Mouse (Mus musculus): ENCODE results near the gene Aldh3a1. TPM values are rescaled to one million over a fixed set of nuclear protein-coding genes. Genes with fewer than 3 reads are reported as not detected.
A peak's percentile ranks its signal among the peaks of the same experiment; 100 is the strongest.
"Not testable (repeated sequence)": the region's sequence is repeated elsewhere in the genome, so short reads cannot be mapped to it uniquely, and the experiment has no call there.

Gene Aldh3a1
- total RNA-seq (2021), result 1 to 10 TPM in 1 of 2 experiments, under 1 TPM in 1; 0.94 to 1.1 TPM

- intact Hi-C loops (cut with DNase I), result no loop called here
- no peak for DNase-seq
Observed at GRCm38 (mm10) chr11:61207487-61208246, at the start of gene Aldh3a1. TSS of gene Aldh3a1 (plus strand) at chr11:61207537.

- no peak for DNase-seq
- intact Hi-C loops (cut with DNase I), result no loop called here
Observed at GRCm38 (mm10) chr11:61158141-61158540, 49.2 kb upstream of the Aldh3a1 start.

DNA sequence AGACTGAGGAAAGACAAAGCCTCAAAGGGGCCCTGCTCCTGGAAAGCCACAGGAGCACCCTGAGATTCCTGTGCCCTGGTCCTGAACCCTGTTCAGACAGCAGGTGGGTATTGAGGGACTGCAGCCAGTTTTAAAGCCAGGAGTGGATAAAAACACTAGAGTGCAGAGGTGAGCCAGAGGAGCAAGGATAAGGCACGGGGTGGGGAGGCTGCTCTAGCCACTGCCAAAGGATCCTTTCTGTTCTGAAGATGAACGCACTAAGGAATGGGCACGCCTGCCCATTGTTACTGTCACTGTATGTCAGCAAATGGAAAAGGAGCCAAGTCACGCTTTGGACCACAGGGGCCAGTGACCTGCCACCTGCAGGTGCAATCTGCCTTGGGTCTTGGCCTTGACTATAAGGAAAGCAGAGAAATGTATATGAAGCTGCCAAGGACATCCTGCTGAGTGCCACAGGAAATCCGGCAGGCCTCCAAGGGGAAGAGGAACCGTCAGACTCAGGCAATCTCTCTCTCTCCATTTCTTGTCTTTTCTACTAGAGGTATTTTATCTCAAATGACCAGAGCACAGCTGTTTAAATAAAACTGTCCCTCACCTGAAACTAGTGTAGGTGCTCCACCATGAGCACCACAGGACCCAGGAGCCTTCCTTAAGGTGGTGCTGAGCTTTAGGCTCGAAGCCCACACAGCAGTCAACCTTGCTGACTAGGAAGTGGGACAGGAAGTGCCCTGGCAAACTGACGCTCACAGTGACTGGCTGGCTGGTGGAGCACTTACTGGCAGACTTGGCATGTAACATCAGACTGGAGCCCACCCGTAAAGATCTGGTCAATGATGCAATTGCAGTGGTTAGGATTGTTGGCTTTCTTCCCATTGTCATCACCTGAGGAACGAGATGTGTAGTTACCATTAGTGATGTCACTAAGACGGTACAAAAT lies 47.3 kb upstream of the Aldh3a1 start:
- DNase-seq, result no peak
- intact Hi-C loops (cut with DNase I), result no loop called here

GRCm38 (mm10) chr11:61161121-61161520 lies 46.2 kb upstream of the Aldh3a1 start:
- intact Hi-C loops (cut with DNase I), result no loop called here
- DNase-seq, result no peak

GRCm38 (mm10) chr11:61162776-61163175 lies 44.6 kb upstream of the Aldh3a1 start:
- intact Hi-C loops (cut with DNase I), result no loop called here
- no peak for DNase-seq

DNA sequence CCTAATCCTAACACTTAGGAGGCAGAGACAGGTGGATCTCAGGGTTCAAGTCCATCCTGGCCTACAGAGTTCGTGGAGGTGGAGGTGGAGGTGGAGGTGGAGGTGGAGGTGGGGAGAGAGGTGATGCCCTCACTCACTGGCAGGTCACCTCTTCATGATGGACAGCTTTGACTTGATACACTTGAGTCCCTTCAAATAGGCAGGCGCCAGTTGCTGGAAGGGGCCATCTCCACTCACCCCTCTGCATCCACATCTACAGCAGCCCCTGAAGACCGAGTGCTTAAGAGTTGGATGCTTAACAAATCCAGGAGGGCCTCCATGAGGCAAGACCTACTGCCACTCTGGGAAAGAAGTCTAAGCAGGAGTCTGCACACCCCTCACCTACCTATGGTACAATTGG lies 44.0 kb upstream of the Aldh3a1 start:
- no peak for DNase-seq
- intact Hi-C loops (cut with DNase I), result no loop called here

- intact Hi-C loops (cut with DNase I), result no loop called here
- no peak for DNase-seq
Observed at GRCm38 (mm10) chr11:61164366-61164765, 43.0 kb upstream of the Aldh3a1 start.

GRCm38 (mm10) chr11:61164881-61165280 lies 42.5 kb upstream of the Aldh3a1 start:
- no peak for DNase-seq
- intact Hi-C loops (cut with DNase I), result no loop called here

- no peak for DNase-seq
- intact Hi-C loops (cut with DNase I), result loop anchor here (5.0 kb wide), 1 partner anchor 407 kb away; the partner anchor contains the start of gene Epn2
Observed at GRCm38 (mm10) chr11:61170184-61170583, 37.2 kb upstream of the Aldh3a1 start.

DNA sequence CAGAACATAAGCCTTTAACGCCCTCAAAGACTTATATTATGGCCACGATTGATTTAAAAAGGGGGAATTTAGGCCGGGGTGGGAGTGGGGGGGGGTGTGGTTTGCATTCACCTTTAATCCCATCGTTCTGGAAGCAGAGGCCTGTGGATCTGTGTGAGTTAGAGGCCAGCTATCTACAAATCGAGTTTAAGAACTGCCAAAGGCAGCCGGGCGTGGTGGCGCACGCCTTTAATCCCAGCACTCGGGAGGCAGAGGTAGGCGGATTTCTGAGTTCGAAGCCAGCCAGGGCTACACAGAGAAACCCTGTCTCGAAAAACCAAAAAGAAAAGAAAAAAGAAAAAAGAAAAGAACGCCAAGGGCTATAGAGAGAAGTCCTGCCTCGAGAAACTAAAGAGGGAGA lies 33.9 kb upstream of the Aldh3a1 start:
- intact Hi-C loops (cut with DNase I), result loop anchor here (5.0 kb wide), 1 partner anchor 404 kb away; the partner anchor contains the start of gene Epn2
- not testable (repeated sequence) for DNase-seq

- DNase-seq, result peak; percentile 81
- intact Hi-C loops (cut with DNase I), result loop anchor here (5.0 kb wide), 1 partner anchor 403 kb away; the partner anchor contains the start of gene Epn2
Observed at GRCm38 (mm10) chr11:61174291-61174820, 33.0 kb upstream of the Aldh3a1 start.

GRCm38 (mm10) chr11:61174821-61175658 lies 32.3 kb upstream of the Aldh3a1 start, which contains the start of gene Usp22:
TSS of gene Usp22 (minus strand) at chr11:61175055.
- peak; percentile 100 for DNase-seq
- intact Hi-C loops (cut with DNase I), result loop anchor here (5.0 kb wide), 1 partner anchor 402 kb away; the partner anchor contains the start of gene Epn2

- intact Hi-C loops (cut with DNase I), result no loop called here
- DNase-seq, result no peak
Observed at GRCm38 (mm10) chr11:61175778-61176177, 31.6 kb upstream of the Aldh3a1 start.

- intact Hi-C loops (cut with DNase I), result no loop called here
- DNase-seq, result no peak
Observed at GRCm38 (mm10) chr11:61176321-61176720, 31.0 kb upstream of the Aldh3a1 start.

DNA sequence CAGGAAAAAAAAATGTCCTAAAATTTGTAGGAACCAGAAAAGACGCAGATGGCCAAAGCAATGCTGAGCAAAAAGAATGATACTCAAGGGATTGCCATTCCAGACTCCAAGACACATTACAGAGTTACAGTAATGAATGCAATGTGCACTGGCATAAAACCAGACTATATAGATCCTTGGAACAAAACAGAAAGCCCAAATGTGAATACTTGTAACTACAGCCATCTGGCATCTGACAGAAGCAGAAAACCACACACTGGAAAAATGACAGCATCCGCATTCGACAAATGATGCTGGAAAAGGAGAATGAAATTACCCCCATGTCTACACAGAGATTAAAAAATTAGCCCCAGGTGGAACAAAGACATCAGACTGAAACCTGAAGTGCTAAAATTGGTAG lies 27.0 kb upstream of the Aldh3a1 start:
- intact Hi-C loops (cut with DNase I), result no loop called here
- no peak for DNase-seq

GRCm38 (mm10) chr11:61181624-61182023 lies 25.7 kb upstream of the Aldh3a1 start:
- intact Hi-C loops (cut with DNase I), result no loop called here
- no peak for DNase-seq

GRCm38 (mm10) chr11:61183820-61184219 lies 23.5 kb upstream of the Aldh3a1 start:
- no peak for DNase-seq
- intact Hi-C loops (cut with DNase I), result no loop called here

GRCm38 (mm10) chr11:61190776-61191175 lies 16.6 kb upstream of the Aldh3a1 start:
- DNase-seq, result no peak

GRCm38 (mm10) chr11:61192123-61192522 lies 15.2 kb upstream of the Aldh3a1 start:
- DNase-seq, result not testable (repeated sequence)
- intact Hi-C loops (cut with DNase I), result loop anchor here (5.0 to 10.0 kb wide), 2 partner anchors 220 to 523 kb away; no protein-coding TSS in a partner anchor

More at GRCm38 (mm10) chr11:61190776-61191175, 16.6 kb upstream of the Aldh3a1 start:
- intact Hi-C loops (cut with DNase I), result loop anchor here (5.0 to 10.0 kb wide), 2 partner anchors 222 to 524 kb away; no protein-coding TSS in a partner anchor

DNA sequence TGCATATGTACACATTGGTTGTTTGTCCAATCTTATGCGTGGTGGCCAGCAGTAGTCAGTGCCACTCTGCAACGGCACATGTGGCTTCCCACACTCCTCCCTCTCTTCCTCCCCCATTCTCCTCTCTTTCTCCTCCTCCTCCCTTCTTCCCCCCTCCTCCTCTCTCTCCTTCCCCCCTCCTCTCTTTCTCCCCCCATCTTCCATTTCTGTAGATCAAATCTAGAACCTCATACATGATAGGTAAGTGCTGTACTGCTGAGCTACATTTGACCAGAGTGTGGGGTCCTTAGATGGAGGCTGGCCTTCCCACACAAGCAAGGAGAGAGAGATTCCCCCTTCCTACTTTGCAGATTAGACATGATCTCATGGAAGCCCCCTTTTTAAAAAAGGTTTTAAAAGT lies 14.6 kb upstream of the Aldh3a1 start:
- no peak for DNase-seq
- intact Hi-C loops (cut with DNase I), result loop anchor here (5.0 to 10.0 kb wide), 2 partner anchors 220 to 522 kb away; no protein-coding TSS in a partner anchor

All from left cerebral cortex, postnatal 4 days (tissue).